Mouse (Mus musculus) limb, embryonic 13.5 days (tissue): Measurements from ENCODE around the gene Ube2e2. TPM values are rescaled to one million over a fixed set of nuclear protein-coding genes. Genes with fewer than 3 reads are reported as not detected.

Source experiments
- ATAC-seq: fragments of 200-750 bp; cut with Nextera tagmentation; 2 replicates; pipeline ENCODE4 v1.8.0; 2017; ENCODE audit warnings: low read depth, moderate number of reproducible peaks, moderate TSS enrichment; ENCODE audit not compliant: low FRiP score
- H3K27ac ChIP-seq: fragments of 300-500 bp; sonication (generic); 2 replicates; pipeline ENCODE4 v1.5.1; 2015; ENCODE audit warnings: inconsistent platforms, mild to moderate bottlenecking, moderate library complexity
- H3K27me3 ChIP-seq: fragments of 300-500 bp; sonication (generic); 2 replicates; pipeline ENCODE4 v1.6.1; 2015; ENCODE audit warnings: mild to moderate bottlenecking, inconsistent platforms
- H3K36me3 ChIP-seq: fragments of 300-500 bp; sonication (generic); 2 replicates; pipeline ENCODE4 v1.6.1; 2015; ENCODE audit warnings: inconsistent platforms, mild to moderate bottlenecking, moderate library complexity
- H3K4me1 ChIP-seq: fragments of 300-500 bp; sonication (generic); 2 replicates; pipeline ENCODE4 v1.6.1; 2015; ENCODE audit warnings: inconsistent platforms
- H3K4me2 ChIP-seq: fragments of 300-500 bp; sonication (generic); replicated peaks from 2 replicates; pipeline ENCODE4 v1.6.1; 2015; ENCODE audit warnings: inconsistent platforms, mild to moderate bottlenecking, moderate library complexity
- H3K4me3 ChIP-seq: fragments of 300-500 bp; sonication (generic); 2 replicates; pipeline ENCODE4 v1.5.1; 2015; ENCODE audit warnings: moderate library complexity, mild to moderate bottlenecking, inconsistent platforms
- H3K9ac ChIP-seq: fragments of 300-500 bp; sonication (generic); 2 replicates; pipeline ENCODE4 v1.6.1; 2015; ENCODE audit warnings: mild to moderate bottlenecking, inconsistent platforms
- H3K9me3 ChIP-seq: fragments of 300-500 bp; sonication (generic); 2 replicates; pipeline ENCODE4 v1.6.1; 2016; ENCODE audit warnings: inconsistent platforms
- WGBS: fragments of 180-500 bp; shearing (Covaris S2); methylation state at CpG from one replicate; pipeline ENCODE4 v1.1.7; 2015; 5-methylcytosine and 5-hydroxymethylcytosine counted together
- polyA plus RNA-seq: library from polyadenylated mRNA; unstranded; fragments of >200 nt; fragmentation: Nextera tagmentation; extraction: Ambion mirVana; gene quantifications from 2 replicates; pipeline ENCODE4 v1.2.1, GENCODE M21; 2015

Gene Ube2e2
- polyA plus RNA-seq, 1 experiment from 2014 or later: 75.6 TPM

GRCm38 (mm10) chr14:18530899-18531298 is 363.2 kb downstream of the Ube2e2 start:
- no peak overlapping the region for H3K27ac ChIP-seq

DNA sequence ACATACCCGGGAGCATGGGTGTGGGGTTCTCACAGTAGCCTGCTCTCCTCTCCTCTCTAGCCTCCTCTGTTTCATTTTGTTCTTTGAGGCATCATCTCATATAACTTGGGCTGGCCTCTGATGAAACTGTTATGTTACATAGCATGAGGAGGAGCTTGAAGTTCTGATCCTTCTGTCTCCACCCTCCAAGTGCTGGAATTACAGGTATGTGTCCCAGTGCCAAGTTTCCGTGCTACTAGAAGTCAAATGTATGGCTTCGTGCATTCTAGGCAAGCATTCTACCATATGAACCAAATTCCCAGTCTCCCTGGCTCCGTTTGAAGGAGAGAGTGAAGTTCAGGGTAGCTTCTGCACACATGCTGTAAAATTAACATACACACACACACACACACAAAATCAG is 363.6 kb downstream of the Ube2e2 start:
- Histone ChIP-seq H3K27ac (no peak overlapping the region), H3K4me2 (no peak overlapping the region), H3K4me1 (0 out of 2 replicates have a peak, but pooled peaks cover 3% of the 10 kb centered on the region), H3K9ac (no peak overlapping the region), H3K9me3 (no peaks in the 10 kb centered on the region), H3K36me3 (no peaks in the 10 kb centered on the region), H3K27me3 (no peaks in the 10 kb centered on the region), H3K4me3 (no peak overlapping the region)
- 63% methylated on average over 4 of the region's 4 CpGs for WGBS
- no peak for ATAC-seq

More at GRCm38 (mm10) chr14:18530899-18531298, 363.2 kb downstream of the Ube2e2 start:
- no peak overlapping the region for H3K9ac ChIP-seq
- no peak overlapping the region for H3K4me3 ChIP-seq
- ATAC-seq: no peak
- 41% methylated on average over 2 of the region's 2 CpGs for WGBS
- H3K4me2 ChIP-seq: no peak overlapping the region
- 0 out of 2 replicates have a peak, but pooled peaks cover 3% of the 10 kb centered on the region for H3K4me1 ChIP-seq
- H3K27me3 ChIP-seq: no peaks in the 10 kb centered on the region
- no peaks in the 10 kb centered on the region for H3K9me3 ChIP-seq
- H3K36me3 ChIP-seq: no peaks in the 10 kb centered on the region
